Mouse (Mus musculus) liver, embryonic 13.5 days (tissue): Measurements from ENCODE around the gene Snx25. TPM values are rescaled to one million over a fixed set of nuclear protein-coding genes. Genes with fewer than 3 reads are reported as not detected.

Experiments used
- ATAC-seq: fragments of 200-750 bp; cut with Nextera tagmentation; 2 replicates; pipeline ENCODE4 v1.8.0; 2017; ENCODE audit warnings: low read depth, mild to moderate bottlenecking, moderate number of reproducible peaks, moderate library complexity
- DNase-seq: peaks from one replicate; pipeline ENCODE4 v3.0.0; 2022
- H3K27ac ChIP-seq: fragments of 300-500 bp; sonication (generic); 2 replicates; pipeline ENCODE4 v1.5.1; 2015; ENCODE audit warnings: moderate library complexity, mild to moderate bottlenecking, inconsistent platforms
- H3K27me3 ChIP-seq: fragments of 300-500 bp; sonication (generic); 2 replicates; pipeline ENCODE4 v1.6.1; 2015; ENCODE audit warnings: mild to moderate bottlenecking, inconsistent platforms
- H3K36me3 ChIP-seq: fragments of 300-500 bp; sonication (generic); 2 replicates; pipeline ENCODE4 v1.6.1; 2015; ENCODE audit warnings: mild to moderate bottlenecking, inconsistent platforms
- H3K4me1 ChIP-seq: fragments of 300-500 bp; sonication (generic); replicated peaks from 2 replicates; pipeline ENCODE4 v1.6.1; 2015; ENCODE audit warnings: inconsistent platforms
- H3K4me2 ChIP-seq: fragments of 300-500 bp; sonication (generic); 2 replicates; pipeline ENCODE4 v1.6.1; 2015; ENCODE audit warnings: inconsistent platforms, mild to moderate bottlenecking, moderate library complexity
- H3K4me3 ChIP-seq: fragments of 300-500 bp; sonication (generic); replicated peaks from 2 replicates; pipeline ENCODE4 v1.5.1; 2015; ENCODE audit warnings: mild to moderate bottlenecking, inconsistent platforms
- H3K9ac ChIP-seq: fragments of 300-500 bp; sonication (generic); 2 replicates; pipeline ENCODE4 v1.6.1; 2015; ENCODE audit warnings: mild to moderate bottlenecking, inconsistent platforms
- H3K9me3 ChIP-seq: fragments of 300-500 bp; sonication (generic); replicated peaks from 2 replicates; pipeline ENCODE4 v1.6.1; 2016; ENCODE audit warnings: inconsistent platforms
- WGBS: fragments of 180-500 bp; shearing (Covaris S2); methylation state at CpG from one replicate; pipeline ENCODE4 v1.1.7; 2015; ENCODE audit not compliant: insufficient replicate concordance; 5-methylcytosine and 5-hydroxymethylcytosine counted together
- polyA plus RNA-seq: library from polyadenylated mRNA; unstranded; fragments of >200 nt; fragmentation: Nextera tagmentation; extraction: Ambion mirVana; gene quantifications from 2 replicates; pipeline ENCODE4 v1.2.1, GENCODE M21; 2015

Gene Snx25
- polyA plus RNA-seq, 1 experiment from 2014 or later = 3.7 TPM

- no peak overlapping the region for H3K4me3 ChIP-seq
- H3K4me2 ChIP-seq = no peak overlapping the region
- ATAC-seq = no peak
- H3K9me3 ChIP-seq = no peaks in the 10 kb centered on the region
- DNase-seq = no peak
- H3K27ac ChIP-seq = no peak overlapping the region
- H3K9ac ChIP-seq = no peak overlapping the region
- H3K27me3 ChIP-seq = no peaks in the 10 kb centered on the region
- peaks cover 51% of the 10 kb centered on the region for H3K36me3 ChIP-seq
- peaks cover 8% of the 10 kb centered on the region for H3K4me1 ChIP-seq
- 66% methylated on average over 3 of the region's 3 CpGs for WGBS
These were observed 165.3 kb downstream of the Snx25 start for GRCm38 (mm10) chr8:45986665-45987064.

Other genes starting within 250 kb of the Snx25 start
- gene Ccdc110, start 217.5 kb downstream of the Snx25 start, polyA plus RNA-seq = not detected in 2 replicates
- gene 1700029J07Rik, start 176.9 kb downstream of the Snx25 start, polyA plus RNA-seq = 0.56 and 0.70 TPM in 2 replicates
- gene Ufsp2, start 176.6 kb downstream of the Snx25 start, polyA plus RNA-seq = 42.1 and 42.8 TPM in 2 replicates
- 0.05 TPM in 1 of 2 replicates, not detected in the other for gene Lrp2bp, start 152.9 kb downstream of the Snx25 start, polyA plus RNA-seq
- gene Ankrd37, start 146.5 kb downstream of the Snx25 start, polyA plus RNA-seq = 4.7 and 4.9 TPM in 2 replicates
- gene Cfap97, start 388 bp downstream of the Snx25 start, polyA plus RNA-seq = 9.2 and 13.3 TPM in 2 replicates
- gene Slc25a4, start 59.1 kb upstream of the Snx25 start, polyA plus RNA-seq = 124 and 129 TPM in 2 replicates
- 0.08 TPM in 1 of 2 replicates, not detected in the other for gene Helt, start 142.5 kb upstream of the Snx25 start, polyA plus RNA-seq